Mouse (Mus musculus) intestine, embryonic 14.5 days (tissue): ENCODE results near the gene A630023A22Rik. TPM values are rescaled to one million over a fixed set of nuclear protein-coding genes. Genes with fewer than 3 reads are reported as not detected.

Experiments
- ATAC-seq: fragments of 200-750 bp; cut with Nextera tagmentation; replicated peaks from 2 replicates; pipeline ENCODE4 v1.8.0; 2017; ENCODE audit warnings: low read depth, moderate number of reproducible peaks, moderate TSS enrichment, moderate library complexity; ENCODE audit not compliant: low FRiP score, low TSS enrichment
- DNase-seq: peaks from one replicate; pipeline ENCODE4 v3.0.0-alpha.2; 2018; ENCODE audit warnings: low spot score
- H3K27ac ChIP-seq: fragments of 300-500 bp; sonication (generic); 2 replicates; pipeline ENCODE4 v1.5.1; 2014; ENCODE audit warnings: low read depth, mild to moderate bottlenecking, control low read depth
- H3K27me3 ChIP-seq: fragments of 300-500 bp; sonication (generic); replicated peaks from 2 replicates; pipeline ENCODE4 v1.6.1; 2014; ENCODE audit warnings: low read length, control low read depth; ENCODE audit not compliant: control insufficient read depth, insufficient read depth
- H3K36me3 ChIP-seq: fragments of 300-500 bp; sonication (generic); 2 replicates; pipeline ENCODE4 v1.6.1; 2014; ENCODE audit warnings: low read length, control low read depth; ENCODE audit not compliant: control insufficient read depth, insufficient read depth
- H3K4me1 ChIP-seq: fragments of 300-500 bp; sonication (generic); replicated peaks from 2 replicates; pipeline ENCODE4 v1.6.1; 2014; ENCODE audit warnings: low read length, control low read depth, mixed read lengths; ENCODE audit not compliant: control insufficient read depth, insufficient read depth
- H3K4me2 ChIP-seq: fragments of 300-500 bp; sonication (generic); 2 replicates; pipeline ENCODE4 v1.6.1; 2014; ENCODE audit warnings: low read length
- H3K4me3 ChIP-seq: fragments of 300-500 bp; sonication (generic); 2 replicates; pipeline ENCODE4 v1.5.1; 2014; ENCODE audit warnings: low read depth, low read length, control low read depth, mixed read lengths
- H3K9ac ChIP-seq: fragments of 300-500 bp; sonication (generic); 2 replicates; pipeline ENCODE4 v1.6.1; 2014; ENCODE audit warnings: mild to moderate bottlenecking, low read length
- H3K9me3 ChIP-seq: fragments of 300-500 bp; sonication (generic); 2 replicates; pipeline ENCODE4 v1.6.1; 2016; ENCODE audit warnings: low read length, control low read depth; ENCODE audit not compliant: control insufficient read depth
- WGBS: fragments of 180-500 bp; shearing (Covaris S2); extraction: QIAGEN DNeasy Blood & Tissue Kit; methylation state at CpG from one replicate; pipeline ENCODE4 v1.1.7; 2014; 5-methylcytosine and 5-hydroxymethylcytosine counted together
- polyA plus RNA-seq: library from polyadenylated mRNA; unstranded; fragments of >200 nt; fragmentation: Nextera tagmentation; extraction: Ambion mirVana; gene quantifications from 2 replicates; pipeline ENCODE4 v1.2.1, GENCODE M21; 2014

Gene A630023A22Rik
- polyA plus RNA-seq, 1 experiment from 2014 or later: 1.3 TPM

GRCm38 (mm10) chr14:34077222-34077621 is 25.3 kb downstream of the A630023A22Rik start:
- H3K27ac ChIP-seq: no peak overlapping the region
- 0 out of 2 replicates have a peak, but pooled peaks cover 5% of the 10 kb centered on the region for H3K4me1 ChIP-seq
- no peak overlapping the region for H3K9ac ChIP-seq
- no peak overlapping the region for H3K4me2 ChIP-seq
- no peak for DNase-seq
- H3K9me3 ChIP-seq: no peaks in the 10 kb centered on the region
- no peak overlapping the region for H3K4me3 ChIP-seq
- no peak for ATAC-seq
- WGBS: 81% methylated on average over 5 of the region's 5 CpGs
- H3K27me3 ChIP-seq: no peaks in the 10 kb centered on the region
- no peaks in the 10 kb centered on the region for H3K36me3 ChIP-seq

- H3K9me3 ChIP-seq: no peaks in the 10 kb centered on the region
- H3K27me3 ChIP-seq: no peaks in the 10 kb centered on the region
- no peak overlapping the region for H3K9ac ChIP-seq
- ATAC-seq: no peak
- no peak overlapping the region for H3K27ac ChIP-seq
- 41% methylated on average over 4 of the region's 4 CpGs for WGBS
- H3K4me1 ChIP-seq: 0 out of 2 replicates have a peak, but pooled peaks cover 5% of the 10 kb centered on the region
- H3K4me3 ChIP-seq: no peak overlapping the region
- DNase-seq: no peak
- H3K4me2 ChIP-seq: no peak overlapping the region
- H3K36me3 ChIP-seq: no peaks in the 10 kb centered on the region
These were observed 27.2 kb downstream of the A630023A22Rik start for GRCm38 (mm10) chr14:34075346-34075745.

- Histone ChIP-seq H3K27ac (no peak overlapping the region), H3K36me3 (no peaks in the 10 kb centered on the region), H3K4me3 (no peak overlapping the region), H3K4me1 (0 out of 2 replicates have a peak, but pooled peaks cover 5% of the 10 kb centered on the region), H3K27me3 (no peaks in the 10 kb centered on the region), H3K9ac (no peak overlapping the region), H3K4me2 (no peak overlapping the region), H3K9me3 (no peaks in the 10 kb centered on the region)
- DNase-seq (no peak), ATAC-seq (no peak)
- WGBS: 70% methylated on average over 6 of the region's 6 CpGs
These were observed 30.9 kb downstream of the A630023A22Rik start for GRCm38 (mm10) chr14:34071665-34072064.

- Histone ChIP-seq H3K27me3 (no peaks in the 10 kb centered on the region), H3K4me1 (no peaks in the 10 kb centered on the region), H3K4me2 (no peak within 1 kb of the TSS), H3K9ac (no peak within 1 kb of the TSS), H3K9me3 (no peaks in the 10 kb centered on the region), H3K27ac (no peak within 1 kb of the TSS), H3K36me3 (no peaks in the 10 kb centered on the region), H3K4me3 (no peak within 1 kb of the TSS)
- no peak for DNase-seq
- WGBS: 85% methylated on average over 6 of the region's 6 CpGs
- ATAC-seq: no peak
These were observed 50.0 kb downstream of the A630023A22Rik start, which contains the start of gene Antxrl for GRCm38 (mm10) chr14:34052516-34052915. Gene Antxrl (plus strand): TSS chr14:34052707.

- no peak overlapping the region for H3K4me3 ChIP-seq
- no peaks in the 10 kb centered on the region for H3K27me3 ChIP-seq
- no peaks in the 10 kb centered on the region for H3K36me3 ChIP-seq
- no peaks in the 10 kb centered on the region for H3K4me1 ChIP-seq
- H3K4me2 ChIP-seq: no peak overlapping the region
- no peak overlapping the region for H3K9ac ChIP-seq
- ATAC-seq (no peak), DNase-seq (no peak)
- 80% methylated on average over 5 of the region's 5 CpGs for WGBS
- H3K9me3 ChIP-seq: no peaks in the 10 kb centered on the region
- H3K27ac ChIP-seq: no peak overlapping the region
These were observed 52.3 kb downstream of the A630023A22Rik start for GRCm38 (mm10) chr14:34050101-34050779.

- H3K9me3 ChIP-seq: no peaks in the 10 kb centered on the region
- no peak overlapping the region for H3K27ac ChIP-seq
- DNase-seq (no peak), ATAC-seq (no peak)
- WGBS: 62% methylated on average over 3 of the region's 3 CpGs
- no peaks in the 10 kb centered on the region for H3K4me1 ChIP-seq
- H3K9ac ChIP-seq: no peak overlapping the region
- no peaks in the 10 kb centered on the region for H3K27me3 ChIP-seq
- H3K4me3 ChIP-seq: no peak overlapping the region
- no peak overlapping the region for H3K4me2 ChIP-seq
- no peaks in the 10 kb centered on the region for H3K36me3 ChIP-seq
These were observed 59.2 kb downstream of the A630023A22Rik start for GRCm38 (mm10) chr14:34043341-34043740.

GRCm38 (mm10) chr14:34041241-34041640 is 61.3 kb downstream of the A630023A22Rik start:
- Histone ChIP-seq H3K27me3 (no peaks in the 10 kb centered on the region), H3K9ac (no peak overlapping the region), H3K9me3 (no peaks in the 10 kb centered on the region), H3K4me1 (no peaks in the 10 kb centered on the region), H3K27ac (no peak overlapping the region), H3K4me3 (no peak overlapping the region), H3K4me2 (no peak overlapping the region), H3K36me3 (no peaks in the 10 kb centered on the region)
- DNase-seq: no peak
- 83% methylated on average over 4 of the region's 4 CpGs for WGBS
- ATAC-seq: no peak

- no peaks in the 10 kb centered on the region for H3K27me3 ChIP-seq
- no peaks in the 10 kb centered on the region for H3K4me1 ChIP-seq
- no peak overlapping the region for H3K27ac ChIP-seq
- H3K9me3 ChIP-seq: no peaks in the 10 kb centered on the region
- H3K9ac ChIP-seq: no peak overlapping the region
- H3K36me3 ChIP-seq: no peaks in the 10 kb centered on the region
- ATAC-seq (no peak), DNase-seq (no peak)
- WGBS: 84% methylated on average over 8 of the region's 8 CpGs
- H3K4me2 ChIP-seq: no peak overlapping the region
- H3K4me3 ChIP-seq: no peak overlapping the region
These were observed 68.5 kb downstream of the A630023A22Rik start for GRCm38 (mm10) chr14:34033841-34034610.
